Mouse (Mus musculus): ENCODE results near the gene Sult2b1.

- TF ChIP-seq CTCF (conservative IDR thresholded peaks at IDR 0.05; ENCODE audit: low read length) (no peak), NANOG (IDR thresholded peaks at IDR 0.05; ENCODE audit: borderline replicate concordance, low read length) (no peak)
These were observed 49.5 kb upstream of the Sult2b1 start for GRCm38 (mm10) chr7:45833924-45834323.

Data from E14TG2a.4 (cell line).